Mouse (Mus musculus) splenic B cell, adult 2 months (primary cell): ENCODE results near the gene Ino80b.

Experiments used
- DNase-seq: peaks from one replicate; pipeline ENCODE4 v3.0.0-alpha.2; 2011; ENCODE audit warnings: low read depth, low spot score
- H3K27me3 ChIP-seq: 2 replicates; pipeline ENCODE4 v1.6.1; 2012; ENCODE audit warnings: mild to moderate bottlenecking, low read length, moderate library complexity, mixed read lengths; ENCODE audit not compliant: control insufficient read depth, poor library complexity, insufficient read depth, severe bottlenecking
- H3K36me3 ChIP-seq: 2 replicates; pipeline ENCODE4 v1.6.1; 2012; ENCODE audit warnings: mild to moderate bottlenecking, low read length, moderate library complexity, mixed read lengths; ENCODE audit not compliant: control insufficient read depth, poor library complexity, insufficient read depth, severe bottlenecking

Gene Ino80b

GRCm38 (mm10) chr6:83092416-83093127 is 32.7 kb downstream of the Ino80b start:
- H3K27me3 ChIP-seq: peaks cover 2% of the 10 kb centered on the region; the same call in 1 of the 2 replicates
- H3K36me3 ChIP-seq: no peaks in the 10 kb centered on the region
- DNase-seq: no peak

- DNase-seq: no peak
- H3K27me3 ChIP-seq: peaks cover 3% of the 10 kb centered on the region
- no peaks in the 10 kb centered on the region for H3K36me3 ChIP-seq
Measured at GRCm38 (mm10) chr6:83087926-83088260, 37.3 kb downstream of the Ino80b start.

GRCm38 (mm10) chr6:83087205-83087925 is 37.9 kb downstream of the Ino80b start:
- no peak for DNase-seq

GRCm38 (mm10) chr6:83086121-83087035 is 38.9 kb downstream of the Ino80b start, which contains the start of gene Lbx2:
Lbx2 (plus strand) TSS chr6:83086367.
- H3K36me3 ChIP-seq: 0 out of 2 replicates have a peak, but pooled peaks cover 4% of the 10 kb centered on the region
- DNase-seq: no peak
- H3K27me3 ChIP-seq: peaks cover 3% of the 10 kb centered on the region

More at GRCm38 (mm10) chr6:83087205-83087925, 37.9 kb downstream of the Ino80b start:
- no peaks in the 10 kb centered on the region for H3K36me3 ChIP-seq
- H3K27me3 ChIP-seq: peaks cover 3% of the 10 kb centered on the region

GRCm38 (mm10) chr6:83084477-83084876 is 40.8 kb downstream of the Ino80b start:
- DNase-seq: no peak

GRCm38 (mm10) chr6:83083497-83083896 is 41.7 kb downstream of the Ino80b start:
- DNase-seq: no peak
- Histone ChIP-seq H3K27me3 (peaks cover 3% of the 10 kb centered on the region), H3K36me3 (0 out of 2 replicates have a peak, but pooled peaks cover 4% of the 10 kb centered on the region)

More at GRCm38 (mm10) chr6:83084477-83084876, 40.8 kb downstream of the Ino80b start:
- Histone ChIP-seq H3K36me3 (0 out of 2 replicates have a peak, but pooled peaks cover 4% of the 10 kb centered on the region), H3K27me3 (peaks cover 3% of the 10 kb centered on the region)

GRCm38 (mm10) chr6:83080210-83080609 is 45.0 kb downstream of the Ino80b start:
- no peaks in the 10 kb centered on the region for H3K27me3 ChIP-seq

GRCm38 (mm10) chr6:83078324-83078858 is 46.8 kb downstream of the Ino80b start:
- H3K27me3 ChIP-seq: peaks cover 2% of the 10 kb centered on the region; the same call in 1 of the 2 replicates
- H3K36me3 ChIP-seq: 0 out of 2 replicates have a peak, but pooled peaks cover 4% of the 10 kb centered on the region
- peak; percentile 99 for DNase-seq

More at GRCm38 (mm10) chr6:83080210-83080609, 45.0 kb downstream of the Ino80b start:
- H3K36me3 ChIP-seq: 0 out of 2 replicates have a peak, but pooled peaks cover 4% of the 10 kb centered on the region
- no peak for DNase-seq

- no peak for DNase-seq
- Histone ChIP-seq H3K36me3 (0 out of 2 replicates have a peak, but pooled peaks cover 4% of the 10 kb centered on the region), H3K27me3 (peaks cover 3% of the 10 kb centered on the region; the same call in 1 of the 2 replicates)
Measured at GRCm38 (mm10) chr6:83077630-83078323, 47.5 kb downstream of the Ino80b start, which contains the start of gene Pcgf1. Pcgf1 (plus strand) TSS chr6:83077869.

GRCm38 (mm10) chr6:83074979-83075378 is 50.3 kb downstream of the Ino80b start:
- Histone ChIP-seq H3K27me3 (peaks cover 6% of the 10 kb centered on the region; the same call in 1 of the 2 replicates), H3K36me3 (no peaks in the 10 kb centered on the region)
- peak; percentile 60 for DNase-seq
